Mouse (Mus musculus) MEL (cell line): ENCODE measurements at regions not wholly inside any gene's neighbourhood (a gene's known extent, or its start where the extent isn't known, plus 50 kb on each side); places are given as distances from the start of the nearest gene placed in this dataset.

Experiments
- DNase-seq: peaks from one replicate; pipeline ENCODE4 v3.0.0; 2011; ENCODE audit warnings: low read depth, low spot score
- H3K27ac ChIP-seq: 2 replicates; pipeline ENCODE4 v1.5.1; 2012; ENCODE audit warnings: low read depth, mild to moderate bottlenecking, control low read depth, low read length, moderate library complexity; ENCODE audit not compliant: control insufficient read depth
- H3K27me3 ChIP-seq, 2 experiments: fragments of 150-350 bp in 1 of 2; sonication (generic) in 1 of 2; 2 replicates each; pipeline ENCODE4 v1.6.1; 2012; ENCODE audit warnings: low read length in 2 of 2, mild to moderate bottlenecking in 2 of 2, improper control_type of control experiment in 1 of 2, moderate library complexity in 1 of 2; ENCODE audit not compliant: insufficient read depth in 2 of 2, control insufficient read depth in 1 of 2
- H3K36me3 ChIP-seq, 2 experiments: 2 replicates each; pipeline ENCODE4 v1.6.1; 2012 to 2014; ENCODE audit warnings: low read length in 2 of 2, improper control_type of control experiment in 1 of 2, inconsistent platforms in 1 of 2, mild to moderate bottlenecking in 1 of 2; ENCODE audit not compliant: insufficient read depth in 2 of 2, control insufficient read depth in 1 of 2
- H3K4me1 ChIP-seq, 2 experiments: fragments of 150-350 bp in 1 of 2; sonication (generic) in 1 of 2; 2 replicates each; pipeline ENCODE4 v1.6.1; 2012; ENCODE audit warnings: low read length in 2 of 2, improper control_type of control experiment in 1 of 2, mild to moderate bottlenecking in 1 of 2; ENCODE audit not compliant: insufficient read depth in 2 of 2, control insufficient read depth in 1 of 2
- H3K4me3 ChIP-seq, 2 experiments: fragments of 150-350 bp in 1 of 2; sonication (generic) in 1 of 2; 2 replicates each; pipeline ENCODE4 v1.5.1; 2012; ENCODE audit warnings: low read depth in 2 of 2, low read length in 2 of 2, mild to moderate bottlenecking in 2 of 2, moderate library complexity in 2 of 2, control low read depth in 1 of 2, improper control_type of control experiment in 1 of 2; ENCODE audit not compliant: control insufficient read depth in 1 of 2, insufficient read depth in 1 of 2
- H3K79me2 ChIP-seq: 2 replicates; pipeline ENCODE4 v1.6.1; 2012; ENCODE audit warnings: mild to moderate bottlenecking, low read length, moderate library complexity; ENCODE audit not compliant: control insufficient read depth, poor library complexity, insufficient read depth
- H3K9ac ChIP-seq: 2 replicates; pipeline ENCODE4 v1.6.1; 2012; ENCODE audit warnings: low read depth, mild to moderate bottlenecking, control low read depth, low read length, moderate library complexity; ENCODE audit not compliant: control insufficient read depth, poor library complexity, severe bottlenecking
- H3K9me3 ChIP-seq: fragments of 150-350 bp; sonication (generic); replicated peaks from 2 replicates; pipeline ENCODE4 v1.6.1; 2012; ENCODE audit warnings: mild to moderate bottlenecking, low read length, improper control_type of control experiment, moderate library complexity; ENCODE audit not compliant: insufficient read depth
- CHD2 ChIP-seq: IDR thresholded peaks from 2 replicates; pipeline ENCODE4 v1.6.1; 2011; ENCODE audit warnings: low read length, improper control_type of control experiment
- CTCF ChIP-seq, 3 experiments: IDR thresholded peaks in 2 of 3; conservative IDR thresholded peaks in 1 of 3; 2 replicates each; pipeline ENCODE4 v1.5.1; 2011 to 2012; ENCODE audit warnings: low read length in 3 of 3, low read depth in 2 of 3, mild to moderate bottlenecking in 2 of 3, improper control_type of control experiment in 1 of 3, inconsistent platforms in 1 of 3, mixed read lengths in 1 of 3, moderate library complexity in 1 of 3; ENCODE audit not compliant: control insufficient read depth in 1 of 3, insufficient read depth in 1 of 3, poor library complexity in 1 of 3, severe bottlenecking in 1 of 3
- E2F4 ChIP-seq: IDR thresholded peaks from 2 replicates; pipeline ENCODE4 v1.6.1; 2011; ENCODE audit warnings: low read depth, low read length, improper control_type of control experiment, borderline replicate concordance
- ELF1 ChIP-seq: IDR thresholded peaks from 2 replicates; pipeline ENCODE4 v1.6.1; 2014; ENCODE audit warnings: low read depth, mild to moderate bottlenecking, inconsistent platforms, low read length, improper control_type of control experiment, moderate library complexity
- EP300 ChIP-seq, 2 experiments: IDR thresholded peaks; 2 replicates each; pipeline ENCODE4 v1.6.1; 2011; ENCODE audit warnings: improper control_type of control experiment in 2 of 2, low read length in 2 of 2, low read depth in 1 of 2, mild to moderate bottlenecking in 1 of 2
- GATA1 ChIP-seq: IDR thresholded peaks from 2 replicates; pipeline ENCODE4 v1.6.1; 2011; ENCODE audit warnings: low read depth, low read length, improper control_type of control experiment
- JUND ChIP-seq: IDR thresholded peaks from 2 replicates; pipeline ENCODE4 v1.6.1; 2011; ENCODE audit warnings: low read depth, mild to moderate bottlenecking, improper control_type of control experiment, low read length
- MYB ChIP-seq: IDR thresholded peaks from 2 replicates; pipeline ENCODE4 v1.6.1; 2011; ENCODE audit warnings: mild to moderate bottlenecking, low read depth, low read length, improper control_type of control experiment
- POLR2A ChIP-seq, 2 experiments: IDR thresholded peaks; 2 replicates each; pipeline ENCODE4 v1.6.1; 2011 to 2012; ENCODE audit warnings: low read length in 2 of 2, mild to moderate bottlenecking in 2 of 2, control low read depth in 1 of 2, improper control_type of control experiment in 1 of 2, low read depth in 1 of 2, moderate library complexity in 1 of 2; ENCODE audit not compliant: control insufficient read depth in 1 of 2, insufficient read depth in 1 of 2, poor library complexity in 1 of 2
- POLR2AphosphoS2 ChIP-seq: IDR thresholded peaks from 2 replicates; pipeline ENCODE4 v1.6.1; 2011; ENCODE audit warnings: low read length, improper control_type of control experiment
- RAD21 ChIP-seq: IDR thresholded peaks from 2 replicates; pipeline ENCODE4 v1.6.1; 2011; ENCODE audit warnings: mild to moderate bottlenecking, low read depth, low read length, improper control_type of control experiment
- SIN3A ChIP-seq: IDR thresholded peaks from 2 replicates; pipeline ENCODE4 v1.6.1; 2012; ENCODE audit warnings: low read length, improper control_type of control experiment, inconsistent platforms
- SMC3 ChIP-seq: IDR thresholded peaks from 2 replicates; pipeline ENCODE4 v1.6.1; 2011; ENCODE audit warnings: low read depth, low read length, improper control_type of control experiment
- USF1 ChIP-seq: IDR thresholded peaks from 2 replicates; pipeline ENCODE4 v1.6.1; 2014; ENCODE audit warnings: low read depth, mild to moderate bottlenecking, inconsistent platforms, low read length, improper control_type of control experiment, moderate library complexity

DNA sequence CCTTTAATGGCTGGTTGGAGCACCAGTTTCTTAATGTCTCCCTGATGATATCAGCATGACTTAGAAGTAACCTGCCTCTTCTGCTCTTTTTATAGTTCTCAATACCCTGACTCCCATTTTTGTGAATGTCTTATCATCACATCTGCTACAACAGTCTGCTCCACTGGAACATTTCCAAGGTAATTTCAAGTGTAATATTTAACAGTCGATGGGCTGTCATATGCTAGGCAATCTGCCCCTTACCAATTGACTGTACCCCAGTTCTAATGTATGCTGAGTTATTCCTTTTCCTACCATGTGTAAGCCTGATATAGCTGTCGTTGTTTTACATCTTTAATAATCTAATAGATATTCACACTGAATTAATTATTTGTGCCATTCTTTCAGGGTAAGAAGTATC is 607.6 kb upstream of the Cdh10 start:
- Histone ChIP-seq H3K36me3 (peaks cover 0 to 7% of the 10 kb centered on the region in 2 experiments; a peak in 2 of 4 replicates), H3K79me2 (no peaks in the 10 kb centered on the region), H3K27me3 (no peaks in the 10 kb centered on the region), H3K9me3 (no peaks in the 10 kb centered on the region), H3K9ac (no peak overlapping the region), H3K4me1 (peaks cover 0 to 3% of the 10 kb centered on the region in 2 experiments; a peak in 1 of 4 replicates), H3K27ac (no peak overlapping the region), H3K4me3 (no peak overlapping the region)
- peak; percentile 34 for DNase-seq
- no peak for TF ChIP-seq ELF1
- no peak for TF ChIP-seq SIN3A
- TF ChIP-seq EP300 (IDR thresholded peaks at IDR 0.05; ENCODE audit: low read depth in 1 of 2, low read length in 2 of 2) = peak in 1 of 2 experiments; percentile 43; a peak in 2 of 4 replicates

DNA sequence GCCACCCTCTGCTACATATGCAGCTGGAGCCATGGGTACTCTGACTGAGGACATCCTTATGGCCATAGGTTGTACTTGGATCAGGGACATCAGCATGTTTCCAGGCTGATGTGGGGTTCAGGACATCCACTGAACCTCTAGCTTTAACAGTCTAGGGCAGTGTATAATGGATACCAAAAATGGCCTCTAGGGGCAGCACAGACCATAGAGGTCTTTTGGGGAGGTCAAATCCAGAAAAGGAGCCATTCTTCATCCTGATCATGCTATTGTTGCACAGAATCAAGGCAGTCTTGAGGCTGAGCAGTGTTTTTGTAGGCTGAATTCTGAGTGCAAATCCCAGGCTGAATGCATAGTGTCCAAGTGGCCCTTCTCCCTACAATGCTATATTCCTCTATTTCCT is 598.8 kb upstream of the Cdh10 start:
- peak; percentile 46 for DNase-seq
- H3K9ac ChIP-seq = no peak overlapping the region

More for the DNA sequence above, 598.8 kb upstream of the Cdh10 start:
- H3K79me2 ChIP-seq = no peaks in the 10 kb centered on the region
- no peak overlapping the region for H3K4me3 ChIP-seq
- H3K27ac ChIP-seq = no peak overlapping the region
- H3K4me1 ChIP-seq = peaks cover 0 to 4% of the 10 kb centered on the region in 2 experiments; a peak in 2 of 4 replicates
- TF ChIP-seq POLR2A (IDR thresholded peaks at IDR 0.05; ENCODE audit: control insufficient read depth in 1 of 2, insufficient read depth in 1 of 2, low read depth in 1 of 2, low read length in 2 of 2, poor library complexity in 1 of 2) (no peak), CTCF (IDR thresholded peaks at IDR 0.05 in 2 of 3, conservative IDR thresholded peaks at IDR 0.05 in 1 of 3; ENCODE audit: control insufficient read depth in 1 of 3, insufficient read depth in 1 of 3, low read depth in 2 of 3, low read length in 3 of 3, poor library complexity in 1 of 3, severe bottlenecking in 1 of 3) (peak in 2 of 3 experiments; percentile 53 to 55; a peak in 4 of 6 replicates), JUND (no peak), CHD2 (no peak), EP300 (IDR thresholded peaks at IDR 0.05; ENCODE audit: low read depth in 1 of 2, low read length in 2 of 2) (no peak), USF1 (no peak), GATA1 (no peak), SMC3 (peak; percentile 30), E2F4 (no peak), POLR2AphosphoS2 (no peak), MYB (no peak), RAD21 (peak; percentile 51)
- H3K36me3 ChIP-seq = peaks cover 0 to 3% of the 10 kb centered on the region in 2 experiments; a peak in 2 of 4 replicates
- H3K27me3 ChIP-seq = no peaks in the 10 kb centered on the region
- no peaks in the 10 kb centered on the region for H3K9me3 ChIP-seq
